Mouse (Mus musculus): ENCODE results near the gene Erc2. TPM values are rescaled to one million over a fixed set of nuclear protein-coding genes. Genes with fewer than 3 reads are reported as not detected.

Gene Erc2
- polyA plus RNA-seq, 1 experiment from 2014 or later: 3.1 TPM

DNA sequence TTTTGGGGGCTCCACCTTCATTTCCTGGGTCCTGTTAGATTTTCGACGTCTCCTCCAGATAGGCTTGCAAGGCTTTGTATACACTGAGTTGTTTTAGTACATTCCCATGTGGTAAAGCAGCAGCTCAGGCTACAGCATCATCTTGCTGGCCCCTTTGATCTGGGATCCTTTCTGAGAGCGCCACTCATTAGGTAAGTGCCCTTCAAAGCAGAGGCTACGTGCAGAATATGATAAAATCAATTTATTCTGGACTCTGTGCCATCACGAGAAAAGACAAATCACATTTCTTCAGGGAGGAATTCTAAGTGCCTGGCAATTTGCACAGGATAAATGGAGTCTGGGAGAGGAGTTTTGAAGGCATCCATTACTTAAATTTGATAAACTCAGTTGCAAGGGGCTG, 525.0 kb downstream of the Erc2 start:
- Histone ChIP-seq H3K4me2 (replicated peaks; ENCODE audit: low read depth) (no peak overlapping the region), H3K36me3 (ENCODE audit: control insufficient read depth, insufficient read depth) (no peaks in the 10 kb centered on the region), H3K9me3 (ENCODE audit: control insufficient read depth) (no peaks in the 10 kb centered on the region), H3K9ac (ENCODE audit: low read depth, low read length) (no peak overlapping the region), H3K27me3 (replicated peaks; ENCODE audit: control insufficient read depth, insufficient read depth, low read length) (no peaks in the 10 kb centered on the region), H3K27ac (ENCODE audit: low read depth, low read length) (no peak overlapping the region), H3K4me1 (replicated peaks; ENCODE audit: control insufficient read depth, insufficient read depth, low read length) (no peaks in the 10 kb centered on the region), H3K4me3 (ENCODE audit: low read depth, low read length) (no peak overlapping the region)
- no peak for TF ChIP-seq CTCF (IDR thresholded peaks at IDR 0.05; ENCODE audit: low read depth)
- 57% methylated on average over 5 of the region's 5 CpGs for WGBS
- no peak for ATAC-seq

DNA sequence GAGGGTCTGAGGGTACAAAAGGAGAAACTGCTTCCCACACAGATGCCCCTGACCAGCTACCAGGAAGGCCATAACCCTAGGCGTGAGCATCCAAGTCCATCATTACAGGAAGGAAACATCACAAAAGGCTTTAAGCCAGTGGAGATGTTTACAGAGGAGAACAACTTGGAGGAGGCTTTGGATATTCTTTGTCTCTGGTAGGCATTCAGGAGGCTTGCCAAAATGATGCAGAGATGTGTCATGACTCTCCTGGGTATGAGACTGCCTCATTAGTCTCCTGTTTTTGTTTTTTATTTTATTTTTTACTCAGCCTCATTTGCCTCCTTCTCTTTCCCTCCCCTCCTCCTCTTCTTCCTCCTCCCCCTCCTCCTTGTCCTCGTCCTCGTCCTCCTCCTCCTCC, 528.7 kb downstream of the Erc2 start:
- H3K4me3 ChIP-seq (ENCODE audit: low read depth, low read length): no peak overlapping the region
- no peak for ATAC-seq
- H3K4me2 ChIP-seq (replicated peaks; ENCODE audit: low read depth): no peak overlapping the region
- no peak overlapping the region for H3K9ac ChIP-seq (ENCODE audit: low read depth, low read length)
- TF ChIP-seq CTCF (IDR thresholded peaks at IDR 0.05; ENCODE audit: low read depth): no peak
- H3K4me1 ChIP-seq (replicated peaks; ENCODE audit: control insufficient read depth, insufficient read depth, low read length): no peaks in the 10 kb centered on the region
- no peak overlapping the region for H3K27ac ChIP-seq (ENCODE audit: low read depth, low read length)
- no peaks in the 10 kb centered on the region for H3K9me3 ChIP-seq (ENCODE audit: control insufficient read depth)
- H3K27me3 ChIP-seq (replicated peaks; ENCODE audit: control insufficient read depth, insufficient read depth, low read length): no peaks in the 10 kb centered on the region
- H3K36me3 ChIP-seq (ENCODE audit: control insufficient read depth, insufficient read depth): no peaks in the 10 kb centered on the region
- 84% methylated on average over 3 of the region's 3 CpGs for WGBS

DNA sequence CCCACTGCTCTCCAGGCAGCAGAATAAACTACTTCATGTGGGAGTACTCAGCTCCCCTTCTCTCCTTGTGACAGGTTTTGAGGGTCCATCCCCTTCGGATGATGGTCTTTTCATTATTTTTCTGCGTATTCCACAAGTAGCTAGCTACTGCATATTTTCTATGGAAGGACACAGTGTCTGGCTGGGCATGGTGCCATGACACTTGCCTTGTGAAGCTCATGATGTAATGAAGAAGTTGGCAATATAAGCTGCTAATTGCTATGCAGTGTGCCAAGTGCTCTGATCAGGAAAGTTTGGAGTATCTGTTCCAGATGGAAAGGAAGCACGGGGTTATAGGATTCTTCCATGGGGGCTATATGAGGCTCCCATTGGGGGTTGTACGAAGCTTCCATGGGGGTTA, 533.5 kb downstream of the Erc2 start:
- H3K9me3 ChIP-seq (ENCODE audit: control insufficient read depth): no peaks in the 10 kb centered on the region
- no peak overlapping the region for H3K9ac ChIP-seq (ENCODE audit: low read depth, low read length)
- no peaks in the 10 kb centered on the region for H3K36me3 ChIP-seq (ENCODE audit: control insufficient read depth, insufficient read depth)
- no peaks in the 10 kb centered on the region for H3K27me3 ChIP-seq (replicated peaks; ENCODE audit: control insufficient read depth, insufficient read depth, low read length)
- no peak overlapping the region for H3K4me2 ChIP-seq (replicated peaks; ENCODE audit: low read depth)
- H3K4me3 ChIP-seq (ENCODE audit: low read depth, low read length): no peak overlapping the region
- no peak for ATAC-seq
- WGBS: 83% methylated on average over 4 of the region's 4 CpGs
- no peak overlapping the region for H3K27ac ChIP-seq (ENCODE audit: low read depth, low read length)
- TF ChIP-seq CTCF (IDR thresholded peaks at IDR 0.05; ENCODE audit: low read depth): no peak
- no peaks in the 10 kb centered on the region for H3K4me1 ChIP-seq (replicated peaks; ENCODE audit: control insufficient read depth, insufficient read depth, low read length)

DNA sequence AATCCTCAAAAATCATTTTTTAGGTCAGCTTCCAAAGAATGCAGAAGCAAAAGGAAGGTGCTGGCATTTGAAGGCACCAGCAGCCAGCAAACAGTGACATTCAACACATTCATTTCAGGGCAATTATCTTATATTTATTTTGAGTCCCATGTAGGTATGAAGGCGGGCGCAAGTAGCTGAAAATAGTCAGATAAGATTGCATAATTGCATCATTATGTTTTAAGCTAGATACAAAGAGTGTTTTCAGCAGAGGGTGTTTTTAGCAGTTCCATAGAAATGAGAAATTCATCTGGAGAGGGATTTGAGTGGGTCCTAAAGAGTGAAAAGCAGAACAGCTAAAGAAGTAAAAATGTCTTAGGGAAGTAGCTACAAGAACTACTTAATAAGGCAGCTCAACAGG, 538.6 kb downstream of the Erc2 start:
- no peaks in the 10 kb centered on the region for H3K9me3 ChIP-seq (ENCODE audit: control insufficient read depth)
- H3K9ac ChIP-seq (ENCODE audit: low read depth, low read length): no peak overlapping the region
- no peak overlapping the region for H3K27ac ChIP-seq (ENCODE audit: low read depth, low read length)
- WGBS: 56% methylated on average over 2 of the region's 2 CpGs
- no peak for ATAC-seq
- no peaks in the 10 kb centered on the region for H3K27me3 ChIP-seq (replicated peaks; ENCODE audit: control insufficient read depth, insufficient read depth, low read length)
- no peaks in the 10 kb centered on the region for H3K36me3 ChIP-seq (ENCODE audit: control insufficient read depth, insufficient read depth)
- H3K4me2 ChIP-seq (replicated peaks; ENCODE audit: low read depth): no peak overlapping the region
- no peak overlapping the region for H3K4me3 ChIP-seq (ENCODE audit: low read depth, low read length)
- no peak for TF ChIP-seq CTCF (IDR thresholded peaks at IDR 0.05; ENCODE audit: low read depth)
- H3K4me1 ChIP-seq (replicated peaks; ENCODE audit: control insufficient read depth, insufficient read depth, low read length): no peaks in the 10 kb centered on the region

DNA sequence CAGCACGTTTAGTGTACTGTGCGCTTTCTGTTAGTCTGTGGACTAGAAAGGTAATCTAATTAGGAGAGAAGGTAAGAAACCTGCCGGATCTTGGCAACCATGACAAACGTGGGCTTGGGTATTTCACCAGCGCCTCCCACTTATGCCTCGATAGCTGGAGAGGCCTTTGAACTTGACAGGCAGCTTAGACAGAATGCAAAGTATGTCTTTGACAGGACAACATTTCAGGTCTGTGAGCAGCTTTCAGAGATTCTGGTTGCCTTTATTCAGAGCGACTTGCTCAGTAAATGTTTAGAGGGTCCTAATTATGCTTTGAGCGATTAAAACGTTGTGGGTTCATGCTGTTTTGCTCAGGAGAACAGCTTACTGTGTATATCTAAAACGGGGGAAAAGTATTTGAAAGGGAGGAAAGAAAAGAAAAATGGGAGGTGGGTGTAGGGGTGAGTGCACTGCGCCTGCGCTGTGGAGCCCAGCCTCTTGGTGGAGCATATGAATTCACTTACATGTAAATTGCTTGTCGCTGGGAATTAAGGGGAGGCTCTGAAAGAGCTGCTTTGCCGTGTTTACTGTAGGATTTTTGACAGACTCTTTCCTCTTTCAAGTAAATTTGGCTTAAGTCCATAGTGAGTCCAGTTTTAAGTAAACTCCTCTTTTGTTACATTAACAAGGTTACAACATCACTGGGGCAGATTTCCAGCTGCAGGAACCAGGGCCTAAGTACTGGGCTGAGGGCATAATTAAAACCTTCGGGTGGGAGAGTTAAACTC, 542.6 kb downstream of the Erc2 start:
- ATAC-seq: no peak
- H3K4me3 ChIP-seq (ENCODE audit: low read depth, low read length): no peak overlapping the region
- no peak overlapping the region for H3K4me2 ChIP-seq (replicated peaks; ENCODE audit: low read depth)
- WGBS: 46% methylated on average over 15 of the region's 15 CpGs
- H3K27ac ChIP-seq (ENCODE audit: low read depth, low read length): no peak overlapping the region
- H3K36me3 ChIP-seq (ENCODE audit: control insufficient read depth, insufficient read depth): no peaks in the 10 kb centered on the region
- no peaks in the 10 kb centered on the region for H3K9me3 ChIP-seq (ENCODE audit: control insufficient read depth)
- TF ChIP-seq CTCF (IDR thresholded peaks at IDR 0.05; ENCODE audit: low read depth): no peak
- H3K27me3 ChIP-seq (replicated peaks; ENCODE audit: control insufficient read depth, insufficient read depth, low read length): no peaks in the 10 kb centered on the region
- H3K4me1 ChIP-seq (replicated peaks; ENCODE audit: control insufficient read depth, insufficient read depth, low read length): no peaks in the 10 kb centered on the region
- H3K9ac ChIP-seq (ENCODE audit: low read depth, low read length): no peak overlapping the region

DNA sequence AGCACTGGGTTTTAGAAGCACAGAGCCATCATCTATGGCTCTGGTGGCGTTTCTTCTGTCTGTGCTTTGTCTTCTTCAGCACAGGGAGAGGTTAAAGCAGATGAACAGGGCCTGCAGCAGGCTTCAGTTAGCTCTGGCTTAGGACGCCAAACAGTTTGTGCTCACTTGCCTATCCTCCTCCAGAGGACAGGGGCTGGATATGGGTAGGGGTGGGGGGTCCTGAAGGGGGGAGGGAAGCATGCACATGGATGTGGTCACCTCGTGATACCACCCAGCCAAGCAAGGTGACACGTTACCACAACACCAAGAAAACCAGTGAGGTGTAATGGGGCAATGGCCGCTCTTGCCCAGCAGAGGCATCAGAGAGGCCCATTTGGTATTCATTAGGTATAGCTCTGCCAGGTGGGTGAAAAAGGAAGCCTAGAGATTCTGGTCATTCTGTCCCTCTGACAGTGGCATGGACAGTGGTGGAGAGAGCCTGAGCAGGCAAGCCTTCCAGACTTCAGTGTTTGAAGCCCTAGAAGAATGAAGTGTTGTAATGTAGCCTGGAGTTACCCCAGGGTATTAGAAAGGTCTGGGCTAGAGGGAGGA, 543.5 kb downstream of the Erc2 start:
- TF ChIP-seq CTCF (IDR thresholded peaks at IDR 0.05; ENCODE audit: low read depth): peak; percentile 50
- Histone ChIP-seq H3K9me3 (ENCODE audit: control insufficient read depth) (no peaks in the 10 kb centered on the region), H3K9ac (ENCODE audit: low read depth, low read length) (no peak overlapping the region), H3K36me3 (ENCODE audit: control insufficient read depth, insufficient read depth) (no peaks in the 10 kb centered on the region), H3K4me2 (replicated peaks; ENCODE audit: low read depth) (no peak overlapping the region), H3K27ac (ENCODE audit: low read depth, low read length) (no peak overlapping the region), H3K4me3 (ENCODE audit: low read depth, low read length) (no peak overlapping the region), H3K4me1 (replicated peaks; ENCODE audit: control insufficient read depth, insufficient read depth, low read length) (no peaks in the 10 kb centered on the region), H3K27me3 (replicated peaks; ENCODE audit: control insufficient read depth, insufficient read depth, low read length) (no peaks in the 10 kb centered on the region)
- no peak for ATAC-seq
- WGBS: 73% methylated on average over 5 of the region's 5 CpGs
